Mouse (Mus musculus) kidney, postnatal 0 days (tissue): ENCODE data around the gene Hnrnpf. TPM values are rescaled to one million over a fixed set of nuclear protein-coding genes. Genes with fewer than 3 reads are reported as not detected.

Source experiments
- ATAC-seq: fragments of 200-750 bp; cut with Nextera tagmentation; replicated peaks from 2 replicates; pipeline ENCODE4 v1.8.0; 2017; ENCODE audit warnings: low read depth, moderate number of reproducible peaks, moderate TSS enrichment, moderate library complexity; ENCODE audit not compliant: low FRiP score
- DNase-seq: peaks from one replicate; pipeline ENCODE4 v3.0.0-alpha.2; 2016; ENCODE audit warnings: low spot score
- H3K27ac ChIP-seq: fragments of 300-500 bp; sonication (generic); 2 replicates; pipeline ENCODE4 v1.5.1; 2014; ENCODE audit warnings: mild to moderate bottlenecking
- H3K27me3 ChIP-seq: fragments of 300-500 bp; sonication (generic); 2 replicates; pipeline ENCODE4 v1.6.1; 2014; ENCODE audit warnings: low read length, mixed read lengths; ENCODE audit not compliant: insufficient read depth
- H3K36me3 ChIP-seq: fragments of 300-500 bp; sonication (generic); 2 replicates; pipeline ENCODE4 v1.6.1; 2014; ENCODE audit warnings: low read length, mixed read lengths; ENCODE audit not compliant: insufficient read depth
- H3K4me1 ChIP-seq: fragments of 300-500 bp; sonication (generic); replicated peaks from 2 replicates; pipeline ENCODE4 v1.6.1; 2014; ENCODE audit warnings: antibody characterized with exemption, low read length, mixed read lengths; ENCODE audit not compliant: insufficient read depth
- H3K4me2 ChIP-seq: fragments of 300-500 bp; sonication (generic); 2 replicates; pipeline ENCODE4 v1.6.1; 2014; ENCODE audit warnings: mild to moderate bottlenecking, low read length, moderate library complexity, mixed read lengths
- H3K4me3 ChIP-seq: fragments of 300-500 bp; sonication (generic); replicated peaks from 2 replicates; pipeline ENCODE4 v1.5.1; 2014; ENCODE audit warnings: low read depth, low read length
- H3K9ac ChIP-seq: fragments of 300-500 bp; sonication (generic); 2 replicates; pipeline ENCODE4 v1.6.1; 2014; ENCODE audit warnings: low read depth, low read length
- H3K9me3 ChIP-seq: fragments of 300-500 bp; sonication (generic); replicated peaks from 2 replicates; pipeline ENCODE4 v1.6.1; 2016; ENCODE audit warnings: low read length, inconsistent platforms, mixed read lengths
- CTCF ChIP-seq: IDR thresholded peaks from 2 replicates; pipeline ENCODE4 v1.5.1; 2016; ENCODE audit warnings: antibody characterized with exemption, low read depth, mild to moderate bottlenecking, moderate library complexity
- WGBS: fragments of 180-500 bp; shearing (Covaris S2); extraction: QIAGEN DNeasy Blood & Tissue Kit; methylation state at CpG from one replicate; pipeline ENCODE4 v1.1.7; 2014; 5-methylcytosine and 5-hydroxymethylcytosine counted together
- polyA plus RNA-seq: library from polyadenylated mRNA; unstranded; fragments of >200 nt; fragmentation: Nextera tagmentation; extraction: Ambion mirVana; gene quantifications from 2 replicates; pipeline ENCODE4 v1.2.1, GENCODE M21; 2015

Hnrnpf gene
- polyA plus RNA-seq, 1 experiment from 2014 or later, result 555 TPM

- ATAC-seq, result peak; percentile 93
- under 1% methylated on average over 67 of the region's 67 CpGs for WGBS
- peak; percentile 100 for TF ChIP-seq CTCF
Observed at GRCm38 (mm10) chr6:117879408-117880115, 20.6 kb upstream of the Hnrnpf start.

GRCm38 (mm10) chr6:117880394-117880838 lies 19.7 kb upstream of the Hnrnpf start:
- no peaks in the 10 kb centered on the region for H3K36me3 ChIP-seq
- peak overlapping the region; percentile 67 for H3K4me2 ChIP-seq
- H3K4me1 ChIP-seq, result no peaks in the 10 kb centered on the region
- H3K27ac ChIP-seq, result peak overlapping the region; percentile 98
- H3K4me3 ChIP-seq, result peak overlapping the region; percentile 44
- peak; percentile 47 for DNase-seq
- no peak for ATAC-seq
- 23% methylated on average over 3 of the region's 3 CpGs for WGBS
- H3K27me3 ChIP-seq, result no peaks in the 10 kb centered on the region
- H3K9me3 ChIP-seq, result no peaks in the 10 kb centered on the region
- peak overlapping the region; percentile 70; the same call in 1 of the 2 replicates for H3K9ac ChIP-seq
- TF ChIP-seq CTCF, result no peak

More at GRCm38 (mm10) chr6:117879408-117880115, 20.6 kb upstream of the Hnrnpf start:
- Histone ChIP-seq H3K9ac (peak overlapping the region; percentile 70), H3K36me3 (no peaks in the 10 kb centered on the region), H3K27me3 (no peaks in the 10 kb centered on the region), H3K4me1 (no peaks in the 10 kb centered on the region), H3K4me3 (peak overlapping the region; percentile 44), H3K27ac (peak overlapping the region; percentile 98), H3K9me3 (no peaks in the 10 kb centered on the region), H3K4me2 (peak overlapping the region; percentile 67)
- peak; percentile 99 for DNase-seq

GRCm38 (mm10) chr6:117881229-117881628 lies 18.9 kb upstream of the Hnrnpf start:
- Histone ChIP-seq H3K9me3 (no peaks in the 10 kb centered on the region), H3K36me3 (no peaks in the 10 kb centered on the region), H3K27me3 (no peaks in the 10 kb centered on the region), H3K27ac (peak overlapping the region; percentile 98; the same call in 1 of the 2 replicates), H3K4me1 (no peaks in the 10 kb centered on the region), H3K4me2 (no peak overlapping the region), H3K4me3 (no peak overlapping the region), H3K9ac (no peak overlapping the region)
- no peak for TF ChIP-seq CTCF
- no peak for ATAC-seq
- DNase-seq, result no peak
- 84% methylated on average over 7 of the region's 7 CpGs for WGBS

GRCm38 (mm10) chr6:117881997-117882396 lies 18.1 kb upstream of the Hnrnpf start:
- TF ChIP-seq CTCF, result no peak
- H3K36me3 ChIP-seq, result no peaks in the 10 kb centered on the region
- DNase-seq (no peak), ATAC-seq (no peak)
- WGBS, result 74% methylated on average over 7 of the region's 7 CpGs
- H3K9ac ChIP-seq, result no peak overlapping the region
- H3K4me1 ChIP-seq, result no peaks in the 10 kb centered on the region
- no peak overlapping the region for H3K4me3 ChIP-seq
- H3K4me2 ChIP-seq, result no peak overlapping the region
- H3K27me3 ChIP-seq, result no peaks in the 10 kb centered on the region
- no peaks in the 10 kb centered on the region for H3K9me3 ChIP-seq
- H3K27ac ChIP-seq, result no peak overlapping the region

GRCm38 (mm10) chr6:117885943-117886342 lies 14.2 kb upstream of the Hnrnpf start:
- Histone ChIP-seq H3K4me1 (no peaks in the 10 kb centered on the region), H3K4me3 (no peak overlapping the region), H3K4me2 (no peak overlapping the region), H3K9me3 (no peaks in the 10 kb centered on the region), H3K27me3 (no peaks in the 10 kb centered on the region), H3K36me3 (no peaks in the 10 kb centered on the region), H3K9ac (no peak overlapping the region), H3K27ac (no peak overlapping the region)
- no peak for ATAC-seq
- no peak for TF ChIP-seq CTCF
- WGBS, result 77% methylated on average over 2 of the region's 2 CpGs
- no peak for DNase-seq

- H3K4me3 ChIP-seq, result no peak overlapping the region
- 57% methylated on average over 1 of the region's 1 CpGs for WGBS
- no peak overlapping the region for H3K27ac ChIP-seq
- H3K9ac ChIP-seq, result no peak overlapping the region
- H3K4me1 ChIP-seq, result no peaks in the 10 kb centered on the region
- H3K4me2 ChIP-seq, result no peak overlapping the region
- H3K9me3 ChIP-seq, result no peaks in the 10 kb centered on the region
- no peak for TF ChIP-seq CTCF
- DNase-seq (no peak), ATAC-seq (no peak)
- H3K27me3 ChIP-seq, result no peaks in the 10 kb centered on the region
- H3K36me3 ChIP-seq, result no peaks in the 10 kb centered on the region
Observed at GRCm38 (mm10) chr6:117888032-117888431, 12.1 kb upstream of the Hnrnpf start.

GRCm38 (mm10) chr6:117888642-117889096 lies 11.5 kb upstream of the Hnrnpf start:
- Histone ChIP-seq H3K27me3 (no peaks in the 10 kb centered on the region), H3K4me3 (no peak overlapping the region), H3K36me3 (no peaks in the 10 kb centered on the region), H3K9ac (no peak overlapping the region), H3K4me1 (no peaks in the 10 kb centered on the region), H3K9me3 (no peaks in the 10 kb centered on the region), H3K4me2 (no peak overlapping the region), H3K27ac (no peak overlapping the region)
- WGBS, result 57% methylated on average over 2 of the region's 2 CpGs
- no peak for ATAC-seq
- TF ChIP-seq CTCF, result no peak
- no peak for DNase-seq
